Mouse (Mus musculus) heart, adult 18-20 months (tissue): ENCODE results near the gene Ostf1. TPM values are rescaled to one million over a fixed set of nuclear protein-coding genes. Genes with fewer than 3 reads are reported as not detected.

Experiments used
- DNase-seq, 2 experiments: peaks; one replicate each; pipeline ENCODE4 v3.0.0; 2021 to 2022; ENCODE audit warnings: mixed read lengths in 1 of 2
- total RNA-seq, 2 experiments: library from RNA; stranded (reverse); gene quantifications; 2 replicates each; pipeline ENCODE4 v1.2.3; 2021

The Ostf1 gene
- total RNA-seq, 2 experiments from 2014 or later = 34.3 to 36.7 TPM

GRCm38 (mm10) chr19:18567936-18568827 is 63.4 kb downstream of the Ostf1 start:
- no peak for DNase-seq

GRCm38 (mm10) chr19:18567501-18567900 is 64.1 kb downstream of the Ostf1 start:
- DNase-seq = no peak

GRCm38 (mm10) chr19:18557708-18558107 is 73.9 kb downstream of the Ostf1 start:
- no peak for DNase-seq

GRCm38 (mm10) chr19:18555645-18556044 is 76.0 kb downstream of the Ostf1 start:
- DNase-seq = no peak

GRCm38 (mm10) chr19:18548668-18549067 is 83.0 kb downstream of the Ostf1 start:
- DNase-seq = peak; percentile 42 to 82

Other genes with a start within 250 kb of the Ostf1 start
- 1 to 10 TPM; 2.9 to 3.4 TPM for gene Nmrk1, start 127 bp upstream of the Ostf1 start, total RNA-seq
- gene Carnmt1, start 38.9 kb upstream of the Ostf1 start, total RNA-seq = 10 to 100 TPM; 37.7 to 38.9 TPM
- gene D030056L22Rik, start 81.4 kb upstream of the Ostf1 start, total RNA-seq = 10 to 100 TPM; 11.3 to 12.2 TPM
- under 1 TPM; 0.12 to 0.18 TPM for gene Trpm6, start 118.2 kb upstream of the Ostf1 start, total RNA-seq